Mouse (Mus musculus): Measurements from ENCODE around the gene Ppm1b. TPM values are rescaled to one million over a fixed set of nuclear protein-coding genes. Genes with fewer than 3 reads are reported as not detected.
"Not testable (repeated sequence)": the region's sequence is repeated elsewhere in the genome, so short reads cannot be mapped to it uniquely, and the experiment has no call there.

The Ppm1b gene
- 100 to 1,000 TPM; 168 to 210 TPM for total RNA-seq (2021)
- long read RNA-seq, experiment 1, transcript Ppm1b-202 (6 exons, 3,323 nt): major isoform, 172 of 277 reads
- long read RNA-seq, experiment 1, transcript Ppm1b-201 (6 exons, 2,670 nt): minor isoform, 83 of 277 reads
- long read RNA-seq, experiment 1, partial matches to known transcripts: 16 of 277 reads
- long read RNA-seq, experiment 1, other reads (novel, unspliced or antisense): 4 of 277 reads
- long read RNA-seq, experiment 2, transcript Ppm1b-202 (6 exons, 3,323 nt): major isoform, 148 of 239 reads
- long read RNA-seq, experiment 2, transcript Ppm1b-201 (6 exons, 2,670 nt): minor isoform, 59 of 239 reads
- long read RNA-seq, experiment 2, partial matches to known transcripts: 20 of 239 reads
- long read RNA-seq, experiment 2, other reads (novel, unspliced or antisense): 9 of 239 reads

DNA sequence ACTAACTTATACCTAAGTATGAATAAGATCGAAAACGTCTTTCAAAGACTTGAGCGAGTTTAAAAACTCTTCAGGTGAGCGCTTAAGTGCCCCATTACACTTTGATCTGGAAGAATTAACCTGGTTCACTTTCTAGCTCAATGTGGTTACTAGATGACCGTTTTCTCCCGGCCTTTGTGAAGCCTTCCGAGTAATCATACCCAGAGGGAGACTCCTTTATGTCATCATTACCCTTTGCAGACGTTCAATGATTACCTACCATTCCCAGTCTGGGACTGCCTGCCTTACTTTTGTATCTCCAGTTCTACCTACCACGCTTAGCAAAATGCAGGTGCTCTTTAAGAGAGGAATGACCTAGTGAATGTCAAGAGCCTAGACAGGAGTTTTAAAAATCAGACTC lies at the start of gene Ppm1b:
Ppm1b (plus strand) TSS at position 301 of the 400 bp plus-strand sequence.
- no peak for DNase-seq (ENCODE audit: low spot score)

DNA sequence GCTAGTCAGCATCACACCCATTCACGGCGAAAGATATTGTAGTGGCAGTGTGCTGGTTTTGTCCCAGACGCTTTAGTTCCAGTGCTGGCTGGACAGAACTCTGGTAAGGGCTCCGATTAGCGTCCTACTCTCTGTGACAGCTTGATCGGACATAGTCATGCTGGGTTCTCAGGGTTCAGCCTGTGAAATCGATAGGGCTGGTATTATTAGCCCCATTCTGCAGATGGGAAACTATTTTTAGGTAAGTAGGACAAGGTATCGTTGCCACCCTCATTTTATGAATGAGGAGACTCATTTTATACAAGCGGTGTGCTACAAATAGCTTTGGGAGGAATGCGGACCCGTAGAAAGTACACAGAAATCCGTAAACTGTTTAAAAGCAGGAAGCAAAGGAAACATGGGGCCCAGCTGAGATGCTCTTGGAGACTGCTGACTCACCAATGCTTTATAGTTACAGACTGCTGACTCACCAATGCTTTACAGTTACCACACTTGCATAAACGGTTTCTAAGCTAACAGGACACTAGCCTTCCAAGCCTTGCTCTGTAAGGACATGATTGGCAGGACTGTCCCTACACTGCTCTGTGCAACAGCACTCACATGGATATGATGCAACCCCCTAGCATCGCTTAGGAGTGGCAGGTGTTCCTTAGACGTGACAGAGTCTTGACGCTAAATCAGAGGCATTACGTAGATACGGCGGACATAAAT lies 34.7 kb upstream of the Ppm1b start:
- DNase-seq (ENCODE audit: low spot score): peak; percentile 59

DNA sequence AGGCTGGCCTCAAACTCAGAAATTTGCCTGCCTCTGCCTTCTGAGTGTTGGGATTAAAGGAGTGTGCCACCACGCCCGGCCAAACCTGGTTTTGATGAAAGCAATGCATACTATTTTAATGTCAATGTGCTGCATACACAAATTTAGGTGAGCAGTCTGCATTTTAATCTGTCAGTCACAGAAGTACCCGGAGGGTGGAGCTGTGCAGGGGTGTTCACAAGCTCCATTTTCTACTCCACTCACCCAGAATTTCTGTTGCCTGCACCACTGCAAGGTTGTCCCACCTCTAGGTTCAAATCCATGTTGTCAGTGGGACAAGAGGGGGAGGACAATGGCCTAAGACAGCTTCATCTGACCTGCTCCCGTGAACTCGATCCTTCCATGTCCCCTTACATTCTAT lies 31.8 kb upstream of the Ppm1b start:
- no peak for DNase-seq (ENCODE audit: low spot score)

DNA sequence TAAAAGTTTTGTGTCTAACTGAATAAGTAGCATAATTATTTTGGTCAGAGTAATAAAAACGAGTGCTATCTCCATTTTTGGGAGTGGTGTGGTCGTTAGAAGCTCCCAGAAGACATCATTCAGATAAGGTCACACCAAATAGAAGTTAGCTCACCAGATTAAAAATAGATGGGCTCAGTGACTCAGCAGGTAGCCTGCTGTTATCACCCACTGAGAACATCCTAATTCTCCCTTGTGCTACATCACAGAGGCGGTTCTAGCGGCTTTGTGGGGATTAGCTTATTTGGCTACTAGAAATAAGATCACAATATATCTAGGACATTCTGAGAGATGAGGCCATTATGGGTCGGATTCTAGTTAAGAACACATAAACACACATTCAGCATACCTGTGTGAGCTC lies 30.3 kb upstream of the Ppm1b start:
- peak; percentile 37 for DNase-seq (ENCODE audit: low spot score)

- DNase-seq (ENCODE audit: low spot score): no peak
Measured at GRCm38 (mm10) chr17:84927580-84927979, 29.0 kb upstream of the Ppm1b start.

DNA sequence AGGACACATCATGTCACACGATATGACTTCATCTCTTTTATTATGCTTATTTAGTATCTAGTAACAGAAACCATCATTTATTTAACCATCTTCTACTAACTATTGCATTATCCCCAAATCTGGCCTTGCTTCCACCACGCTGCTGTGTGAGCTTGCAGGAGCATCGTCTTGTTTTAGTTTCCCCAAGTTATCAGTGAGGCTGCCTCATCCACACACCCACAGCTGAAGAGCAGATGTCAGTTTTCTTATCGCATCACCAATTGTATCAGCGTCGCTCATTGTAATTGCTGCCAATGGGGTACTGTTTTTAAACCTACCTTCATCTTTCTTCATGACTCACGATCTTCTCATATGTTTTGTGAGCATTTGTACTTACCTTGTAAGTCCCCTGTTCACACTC lies 23.6 kb upstream of the Ppm1b start:
- no peak for DNase-seq (ENCODE audit: low spot score)

DNA sequence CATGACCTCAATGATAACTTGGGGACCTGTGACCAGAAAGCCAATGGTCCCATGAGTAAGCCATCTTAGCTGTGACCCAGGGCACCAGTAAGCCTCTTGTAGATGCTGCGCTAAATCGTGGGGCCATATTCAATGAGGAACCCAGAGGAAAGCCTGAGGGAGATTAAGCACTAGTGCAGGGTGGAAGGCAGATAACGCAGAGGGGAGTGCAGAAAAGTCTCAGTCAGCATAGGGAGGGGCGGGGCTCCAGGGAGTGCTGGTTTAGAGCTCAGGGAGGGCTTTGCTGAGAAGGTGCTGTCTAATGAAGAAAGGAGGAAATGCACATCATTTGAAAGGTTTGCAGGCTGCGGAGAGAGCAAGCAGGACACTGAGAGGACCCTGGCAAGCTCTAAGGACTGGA lies 22.6 kb upstream of the Ppm1b start:
- DNase-seq (ENCODE audit: low spot score): no peak

DNA sequence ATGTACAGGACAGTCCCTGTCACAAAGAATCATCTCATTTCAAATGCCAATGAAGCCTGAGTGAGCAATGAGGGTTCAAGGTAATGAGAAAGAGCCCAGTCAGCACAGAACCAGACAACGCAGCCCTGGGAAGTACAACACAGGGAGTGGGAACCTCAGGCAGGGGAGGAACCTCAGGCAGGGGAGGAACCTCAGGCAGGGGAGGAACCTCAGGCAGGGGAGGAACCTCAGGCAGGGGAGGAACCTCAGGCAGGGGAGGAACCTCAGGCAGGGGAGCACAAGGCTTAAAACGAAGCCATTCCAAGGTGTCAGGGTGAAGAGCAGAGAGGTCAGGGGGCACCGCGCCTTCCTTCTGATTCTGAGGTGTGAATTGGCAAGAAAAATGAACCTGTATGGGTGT lies 20.9 kb upstream of the Ppm1b start:
- not testable (repeated sequence) for DNase-seq (ENCODE audit: low spot score)

DNA sequence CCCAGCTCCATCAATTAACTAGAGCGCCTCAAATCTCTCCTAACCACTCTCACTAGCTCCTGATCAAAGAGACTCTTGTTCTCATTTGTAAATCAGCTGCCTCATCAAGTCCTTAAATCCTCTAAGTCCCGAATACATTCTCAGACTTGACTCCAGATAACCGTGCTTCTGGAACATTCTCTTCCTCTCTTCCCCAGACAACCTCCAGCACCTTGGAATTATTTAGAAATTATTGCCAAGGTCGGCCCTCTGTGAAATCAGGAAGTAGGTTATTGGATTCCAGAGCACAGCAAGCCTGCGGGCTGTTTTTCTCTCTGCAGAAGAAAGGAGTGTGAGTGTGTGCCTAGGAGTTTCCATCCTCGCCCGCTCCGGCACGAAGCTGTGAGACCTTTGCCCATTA lies 20.2 kb upstream of the Ppm1b start:
- DNase-seq (ENCODE audit: low spot score): no peak

DNA sequence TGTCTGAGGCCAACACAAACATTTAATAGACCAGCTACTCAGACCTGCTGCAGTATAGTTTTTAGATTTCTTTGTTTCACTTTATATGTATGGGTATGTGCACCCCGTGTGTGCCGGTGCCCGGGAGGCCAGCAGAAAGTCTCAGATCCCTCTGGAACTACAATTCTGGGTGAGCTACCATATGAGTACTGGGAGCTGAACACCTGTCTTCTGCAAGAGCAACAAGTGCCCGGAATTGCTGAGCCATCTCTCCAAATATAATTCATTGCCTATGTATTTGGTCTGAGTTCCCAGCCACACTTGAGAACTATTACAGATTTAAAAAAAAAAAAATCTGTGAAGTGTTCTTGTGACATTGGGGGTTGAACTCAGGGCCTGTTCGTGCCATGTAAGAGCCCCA lies 19.7 kb upstream of the Ppm1b start:
- DNase-seq (ENCODE audit: low spot score): no peak

GRCm38 (mm10) chr17:84937220-84937619 lies 19.3 kb upstream of the Ppm1b start:
- no peak for DNase-seq (ENCODE audit: low spot score)

GRCm38 (mm10) chr17:84938215-84938614 lies 18.3 kb upstream of the Ppm1b start:
- no peak for DNase-seq (ENCODE audit: low spot score)

GRCm38 (mm10) chr17:84940017-84940731 lies 16.4 kb upstream of the Ppm1b start:
- no peak for DNase-seq (ENCODE audit: low spot score)

- no peak for DNase-seq (ENCODE audit: low spot score)
Measured at GRCm38 (mm10) chr17:84941291-84941868, 15.2 kb upstream of the Ppm1b start.

- peak; percentile 44 for DNase-seq (ENCODE audit: low spot score)
Measured at GRCm38 (mm10) chr17:84942358-84943032, 14.0 kb upstream of the Ppm1b start.

DNA sequence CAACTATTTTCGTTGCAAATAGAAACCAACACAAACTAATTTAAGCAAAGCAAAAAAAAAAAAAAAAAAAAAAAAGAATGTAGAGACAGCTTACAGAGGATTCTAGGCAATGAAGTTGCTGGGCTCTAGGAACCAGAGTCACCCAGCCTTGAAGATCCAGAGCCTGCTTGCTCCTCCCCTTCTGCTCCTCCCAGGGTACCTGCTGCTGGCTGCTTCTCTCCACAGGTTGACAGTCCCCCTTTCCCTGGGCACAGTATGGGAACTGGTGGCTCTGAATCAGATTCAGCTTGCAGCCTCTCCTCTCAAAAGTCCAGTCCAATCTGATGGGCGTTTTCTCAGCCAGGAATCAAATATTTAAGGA lies 13.5 kb upstream of the Ppm1b start:
- no peak for DNase-seq (ENCODE audit: low spot score)

DNA sequence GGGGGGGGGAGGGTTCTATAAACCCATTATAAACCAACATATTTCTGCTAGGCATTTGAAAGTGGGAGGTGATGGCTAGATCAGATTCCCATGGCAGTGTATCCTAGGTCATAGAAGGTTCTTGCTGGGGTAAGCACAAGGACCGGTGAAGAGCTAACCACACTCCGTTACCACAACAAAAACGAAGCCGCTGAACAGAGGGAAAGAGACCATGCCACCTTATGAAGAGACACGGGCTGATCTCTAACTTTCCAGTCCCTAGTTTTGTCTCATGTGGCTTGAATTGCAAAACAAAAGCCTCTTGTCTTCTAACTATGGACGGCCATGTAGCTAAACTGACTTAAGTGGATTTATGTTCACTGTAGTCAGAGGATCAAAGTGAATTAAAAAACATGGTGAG lies 12.2 kb upstream of the Ppm1b start:
- DNase-seq (ENCODE audit: low spot score): no peak

- DNase-seq (ENCODE audit: low spot score): no peak
Measured at GRCm38 (mm10) chr17:84952521-84952920, 4.0 kb upstream of the Ppm1b start.

DNA sequence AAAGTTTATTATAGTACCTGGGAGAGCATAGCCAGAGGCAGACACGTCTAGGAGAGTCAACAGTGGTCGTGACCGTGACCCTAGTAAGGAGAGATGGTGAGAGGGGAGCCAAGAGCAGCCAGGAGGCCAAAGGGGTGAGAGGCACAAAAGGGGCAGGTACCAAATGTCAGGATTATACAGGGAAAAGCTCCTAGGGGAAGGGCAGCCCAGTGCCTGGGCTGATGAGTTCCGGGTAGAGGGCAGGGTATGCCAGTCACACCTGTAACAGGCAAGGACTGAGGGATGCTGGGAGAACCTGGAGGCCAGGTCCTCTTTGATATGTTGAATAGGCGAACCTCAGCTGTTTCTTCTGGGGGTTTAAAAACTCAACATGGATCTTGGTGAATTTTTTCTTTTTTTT lies 2.8 kb upstream of the Ppm1b start:
- DNase-seq (ENCODE audit: low spot score): no peak

GRCm38 (mm10) chr17:84954881-84955280 lies 1.7 kb upstream of the Ppm1b start:
- no peak for DNase-seq (ENCODE audit: low spot score)

DNA sequence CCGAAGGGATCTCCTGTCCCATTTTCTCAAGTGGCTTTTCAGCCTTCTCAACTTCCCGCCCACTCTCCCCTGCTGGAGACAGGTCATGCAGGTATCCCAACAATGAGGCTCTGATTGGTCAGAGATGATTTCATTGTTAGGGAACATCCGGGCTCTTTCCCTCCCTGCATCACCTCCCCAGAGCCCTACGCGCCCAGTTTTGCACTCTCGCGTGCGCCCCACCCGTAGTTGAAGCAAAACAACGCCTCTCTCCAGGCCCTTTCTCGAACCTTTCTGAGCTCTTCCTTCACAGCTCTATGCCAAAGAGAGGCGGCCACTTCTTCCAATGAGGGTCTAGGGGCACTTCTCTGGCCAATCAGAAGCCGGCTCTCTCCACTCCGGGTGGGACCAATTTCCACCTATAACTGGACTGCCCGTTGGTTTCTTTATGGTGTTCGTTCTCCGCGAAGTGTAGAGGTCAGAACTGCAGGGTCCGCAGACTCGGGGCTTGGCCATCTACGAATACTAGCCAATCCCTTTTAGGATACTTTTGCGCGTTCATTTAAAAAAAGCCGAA lies 468 bp downstream of the Ppm1b start:
- peak; percentile 91 for DNase-seq (ENCODE audit: low spot score)

All from gastrocnemius, adult 18-20 months (tissue).